Mouse (Mus musculus) midbrain, embryonic 10.5 days (tissue): Measurements from ENCODE around the gene Slc44a3. TPM values are rescaled to one million over a fixed set of nuclear protein-coding genes. Genes with fewer than 3 reads are reported as not detected.

Experiments
- DNase-seq: peaks from one replicate; pipeline ENCODE4 v3.0.0-alpha.2; 2017; ENCODE audit warnings: low spot score
- H3K27ac ChIP-seq: fragments of 300-500 bp; sonication (generic); replicated peaks from 2 replicates; pipeline ENCODE4 v1.5.1; 2016; ENCODE audit warnings: mild to moderate bottlenecking
- H3K27me3 ChIP-seq: fragments of 300-500 bp; sonication (generic); 2 replicates; pipeline ENCODE4 v1.6.1; 2016; ENCODE audit warnings: low read depth, mild to moderate bottlenecking; ENCODE audit not compliant: poor library complexity, severe bottlenecking
- H3K36me3 ChIP-seq: fragments of 300-500 bp; sonication (generic); 2 replicates; pipeline ENCODE4 v1.6.1; 2016; ENCODE audit warnings: mild to moderate bottlenecking, moderate library complexity
- H3K4me1 ChIP-seq: fragments of 300-500 bp; sonication (generic); 2 replicates; pipeline ENCODE4 v1.6.1; 2016
- H3K4me3 ChIP-seq: fragments of 300-500 bp; sonication (generic); 2 replicates; pipeline ENCODE4 v1.5.1; 2016; ENCODE audit warnings: mild to moderate bottlenecking, moderate library complexity
- H3K9me3 ChIP-seq: fragments of 300-500 bp; sonication (generic); replicated peaks from 2 replicates; pipeline ENCODE4 v1.6.1; 2016; ENCODE audit warnings: mild to moderate bottlenecking
- WGBS: fragments of 180-500 bp; shearing (Covaris S2); methylation state at CpG from one replicate; pipeline ENCODE4 v1.1.7; 2016; 5-methylcytosine and 5-hydroxymethylcytosine counted together
- polyA plus RNA-seq: library from polyadenylated mRNA; unstranded; fragments of >200 nt; fragmentation: Nextera tagmentation; extraction: Ambion mirVana; gene quantifications from 2 replicates; pipeline ENCODE4 v1.2.1, GENCODE M21; 2016

The Slc44a3 gene
- polyA plus RNA-seq, 1 experiment from 2014 or later, result 0.43 TPM

DNA sequence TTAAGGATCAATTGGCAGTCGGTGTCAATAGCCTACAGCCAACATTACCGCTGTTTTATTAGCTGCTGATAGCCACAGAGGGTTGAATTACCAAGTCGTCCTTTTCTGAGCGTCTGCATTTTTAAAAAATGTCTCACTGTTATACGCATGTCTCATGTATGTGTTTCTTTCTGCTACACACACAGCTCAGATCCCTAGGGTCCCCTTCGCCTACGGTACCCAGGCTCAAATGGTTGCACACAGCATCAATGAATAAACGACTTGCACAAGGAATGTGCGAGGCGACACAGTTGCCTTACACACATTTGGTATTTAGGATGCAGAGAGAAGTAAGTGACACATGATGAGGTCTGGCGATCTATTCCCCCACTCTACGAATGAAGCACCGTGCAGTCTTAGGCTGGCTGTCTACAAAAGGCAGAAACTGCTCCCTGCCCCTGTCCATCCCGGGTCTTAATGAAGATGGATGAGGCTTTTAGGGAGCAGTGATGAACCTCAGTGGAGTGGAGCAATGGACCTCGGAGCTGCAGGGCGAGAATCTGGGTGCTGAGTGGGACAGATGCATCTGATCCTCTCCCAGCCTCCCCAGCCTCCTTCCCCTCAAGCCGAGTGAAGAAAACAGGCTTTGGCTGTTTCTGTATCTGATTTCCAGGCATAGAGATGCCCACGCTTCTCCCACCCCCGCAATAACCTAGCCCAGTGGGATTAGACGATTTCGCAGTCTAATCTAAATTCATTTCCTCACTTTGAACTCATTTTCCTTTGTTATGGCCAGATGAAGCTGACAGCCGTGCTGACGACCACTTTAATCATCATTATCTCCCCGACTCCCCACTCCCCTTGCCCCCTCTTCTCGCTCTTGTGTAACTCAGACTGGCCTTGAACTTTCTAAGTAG is 48.7 kb downstream of the Slc44a3 start:
- Histone ChIP-seq H3K27ac (peak overlapping the region; percentile 39; the same call in 1 of the 2 replicates), H3K4me1 (peaks cover 54% of the 10 kb centered on the region)

DNA sequence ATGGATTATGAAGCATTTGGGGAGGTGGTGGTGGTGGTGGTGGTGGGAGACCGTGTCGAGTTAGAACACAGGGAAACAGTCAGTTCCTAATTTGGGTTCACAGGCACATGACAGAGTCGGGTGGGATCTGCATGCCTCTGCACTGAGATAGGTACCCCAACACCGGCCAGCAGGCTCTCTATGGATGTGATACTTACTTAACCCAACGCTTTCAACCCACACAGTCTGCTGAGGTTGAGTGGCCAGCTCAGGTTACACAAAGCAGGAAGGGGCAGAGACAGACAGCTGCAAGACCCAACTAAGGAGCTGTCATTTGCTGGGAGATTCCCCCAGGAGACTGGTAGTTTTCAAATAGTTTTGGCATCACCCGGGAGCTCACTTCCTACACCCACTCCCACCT is 50.6 kb downstream of the Slc44a3 start:
- H3K4me3 ChIP-seq, result no peak overlapping the region
- H3K9me3 ChIP-seq, result no peaks in the 10 kb centered on the region
- peaks cover 6% of the 10 kb centered on the region; the same call in 1 of the 2 replicates for H3K27me3 ChIP-seq
- 51% methylated on average over 6 of the region's 6 CpGs for WGBS
- H3K36me3 ChIP-seq, result no peaks in the 10 kb centered on the region
- peaks cover 54% of the 10 kb centered on the region for H3K4me1 ChIP-seq
- no peak for DNase-seq
- H3K27ac ChIP-seq, result peak overlapping the region; percentile 15; the same call in 1 of the 2 replicates

More for the DNA sequence above, 48.7 kb downstream of the Slc44a3 start:
- H3K27me3 ChIP-seq, result peaks cover 5% of the 10 kb centered on the region; the same call in 1 of the 2 replicates
- H3K9me3 ChIP-seq, result no peaks in the 10 kb centered on the region
- no peak overlapping the region for H3K4me3 ChIP-seq
- 75% methylated on average over 25 of the region's 25 CpGs for WGBS
- H3K36me3 ChIP-seq, result no peaks in the 10 kb centered on the region
- DNase-seq, result no peak

DNA sequence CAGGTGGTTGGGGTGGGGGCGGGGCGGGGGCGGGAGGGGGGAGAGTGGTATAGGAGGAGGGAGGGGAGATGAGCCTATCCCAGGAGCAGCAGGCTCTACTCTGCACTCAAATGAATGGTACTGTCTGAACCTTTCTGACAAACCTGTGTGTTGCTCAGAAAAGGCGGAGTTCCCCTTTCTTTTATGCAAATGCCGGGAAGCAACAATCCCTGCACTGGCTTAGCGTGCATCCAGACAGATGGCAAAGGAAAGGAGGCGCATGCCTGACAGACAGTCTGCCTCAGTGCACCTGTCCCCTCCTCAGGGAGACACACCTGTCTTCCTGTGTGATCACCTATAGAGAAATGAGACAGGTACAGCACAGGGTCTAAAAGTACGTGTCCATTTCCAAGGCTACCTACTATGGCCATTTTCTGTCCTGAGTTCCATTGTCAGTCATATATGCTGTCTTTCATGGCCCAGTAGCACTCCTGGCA is 51.2 kb downstream of the Slc44a3 start:
- no peak overlapping the region for H3K4me3 ChIP-seq
- H3K4me1 ChIP-seq, result peaks cover 54% of the 10 kb centered on the region
- no peaks in the 10 kb centered on the region for H3K9me3 ChIP-seq
- H3K27me3 ChIP-seq, result peaks cover 6% of the 10 kb centered on the region; the same call in 1 of the 2 replicates
- peak overlapping the region; percentile 15; the same call in 1 of the 2 replicates for H3K27ac ChIP-seq
- 66% methylated on average over 8 of the region's 8 CpGs for WGBS
- H3K36me3 ChIP-seq, result no peaks in the 10 kb centered on the region
- no peak for DNase-seq

DNA sequence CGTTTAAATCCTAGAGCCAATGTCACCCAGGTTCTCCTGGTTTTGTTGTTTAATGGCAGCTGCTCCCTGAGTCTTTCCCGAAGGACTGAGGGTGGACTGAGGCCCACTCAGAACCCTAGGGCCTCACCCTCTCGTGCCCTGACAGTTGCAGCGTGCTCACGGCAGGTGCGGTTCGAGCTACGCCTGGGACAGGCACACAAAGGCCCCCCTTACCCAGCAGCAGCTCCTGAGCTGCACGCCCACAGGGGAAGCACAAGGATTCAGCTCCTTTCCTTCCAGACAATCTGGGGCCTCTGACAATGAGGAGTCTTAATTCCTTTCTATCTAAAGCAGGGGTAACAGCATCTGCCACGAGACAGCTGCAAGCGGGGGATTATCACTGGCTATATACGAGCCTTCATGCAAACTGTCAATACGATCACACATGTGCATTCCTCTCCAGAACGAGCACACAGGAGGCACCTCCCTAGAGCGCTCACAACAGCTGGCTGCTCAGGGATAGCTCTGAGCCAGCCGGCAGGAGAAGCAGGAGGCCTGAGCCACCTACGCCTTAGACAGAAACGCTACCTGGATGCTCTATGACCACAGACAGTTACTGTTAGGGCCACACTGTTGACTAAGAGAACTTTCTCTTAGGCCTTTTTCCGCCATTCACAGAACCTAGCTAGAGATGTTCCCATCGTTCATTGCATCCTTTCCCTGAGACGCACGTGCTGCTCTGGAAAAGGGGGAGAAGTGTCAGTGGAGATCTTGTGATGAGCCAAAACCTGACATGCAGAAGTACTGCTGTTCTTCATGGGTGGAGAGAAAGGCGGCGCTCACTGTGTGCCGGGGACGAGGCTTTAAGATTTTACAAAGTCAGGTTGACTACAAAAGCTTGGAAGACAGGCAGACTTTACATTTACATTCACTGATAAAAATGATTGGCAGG is 51.9 kb downstream of the Slc44a3 start:
- H3K36me3 ChIP-seq, result no peaks in the 10 kb centered on the region
- WGBS, result 40% methylated on average over 26 of the region's 26 CpGs
- H3K27me3 ChIP-seq, result peaks cover 6% of the 10 kb centered on the region; the same call in 1 of the 2 replicates
- no peak overlapping the region for H3K4me3 ChIP-seq
- peak overlapping the region; percentile 71 for H3K27ac ChIP-seq
- peaks cover 54% of the 10 kb centered on the region for H3K4me1 ChIP-seq
- peak; percentile 47 for DNase-seq
- no peaks in the 10 kb centered on the region for H3K9me3 ChIP-seq

DNA sequence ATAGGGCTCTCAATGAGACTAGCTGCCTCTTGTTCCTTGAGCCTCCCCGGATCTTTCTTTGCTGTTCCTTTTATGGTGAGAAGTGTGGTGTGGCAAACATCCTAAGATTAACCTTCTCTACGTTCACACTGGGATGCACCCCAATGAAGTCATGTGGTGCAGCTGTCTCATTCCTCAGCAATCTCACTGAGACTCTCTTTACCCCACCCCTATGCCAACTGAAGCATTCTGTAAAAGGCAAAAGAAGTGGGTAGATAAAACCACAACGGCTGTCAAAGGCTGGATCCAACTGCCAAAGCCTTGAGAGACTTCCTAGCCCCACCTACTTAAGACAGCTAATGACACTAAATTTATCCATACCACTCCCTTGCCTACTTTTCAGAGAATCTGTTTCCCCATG is 57.5 kb downstream of the Slc44a3 start:
- no peak overlapping the region for H3K27ac ChIP-seq
- peaks cover 6% of the 10 kb centered on the region; the same call in 1 of the 2 replicates for H3K27me3 ChIP-seq
- H3K4me3 ChIP-seq, result no peak overlapping the region
- H3K36me3 ChIP-seq, result no peaks in the 10 kb centered on the region
- no peak for DNase-seq
- peaks cover 27% of the 10 kb centered on the region for H3K4me1 ChIP-seq
- 67% methylated on average over 3 of the region's 3 CpGs for WGBS
- H3K9me3 ChIP-seq, result no peaks in the 10 kb centered on the region

DNA sequence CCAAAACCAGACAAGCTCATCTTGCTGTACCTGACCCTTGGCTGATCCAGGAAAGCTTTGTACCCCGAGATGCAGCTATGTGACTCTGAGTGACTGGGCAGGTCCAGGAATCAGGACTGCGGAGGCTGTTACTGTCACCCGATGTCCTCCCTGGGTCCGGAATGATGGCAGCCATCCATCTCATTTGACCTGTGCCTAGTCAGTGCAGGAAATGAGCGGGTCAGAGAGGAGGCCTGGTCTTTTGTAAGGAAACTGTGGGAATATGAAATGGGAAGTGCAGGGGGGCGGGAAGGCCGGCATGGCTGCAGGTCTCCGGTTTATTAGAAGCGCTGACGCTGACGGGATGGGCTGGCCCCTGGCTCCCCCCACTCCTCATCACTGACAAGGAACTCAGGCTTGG is 60.5 kb downstream of the Slc44a3 start:
- Histone ChIP-seq H3K27ac (0 out of 2 replicates have a peak overlapping the region, but pooled peaks have one; percentile 9), H3K36me3 (no peaks in the 10 kb centered on the region), H3K4me1 (peaks cover 45% of the 10 kb centered on the region), H3K27me3 (no peaks in the 10 kb centered on the region), H3K9me3 (no peaks in the 10 kb centered on the region), H3K4me3 (no peak overlapping the region)
- WGBS, result 84% methylated on average over 11 of the region's 11 CpGs
- no peak for DNase-seq

DNA sequence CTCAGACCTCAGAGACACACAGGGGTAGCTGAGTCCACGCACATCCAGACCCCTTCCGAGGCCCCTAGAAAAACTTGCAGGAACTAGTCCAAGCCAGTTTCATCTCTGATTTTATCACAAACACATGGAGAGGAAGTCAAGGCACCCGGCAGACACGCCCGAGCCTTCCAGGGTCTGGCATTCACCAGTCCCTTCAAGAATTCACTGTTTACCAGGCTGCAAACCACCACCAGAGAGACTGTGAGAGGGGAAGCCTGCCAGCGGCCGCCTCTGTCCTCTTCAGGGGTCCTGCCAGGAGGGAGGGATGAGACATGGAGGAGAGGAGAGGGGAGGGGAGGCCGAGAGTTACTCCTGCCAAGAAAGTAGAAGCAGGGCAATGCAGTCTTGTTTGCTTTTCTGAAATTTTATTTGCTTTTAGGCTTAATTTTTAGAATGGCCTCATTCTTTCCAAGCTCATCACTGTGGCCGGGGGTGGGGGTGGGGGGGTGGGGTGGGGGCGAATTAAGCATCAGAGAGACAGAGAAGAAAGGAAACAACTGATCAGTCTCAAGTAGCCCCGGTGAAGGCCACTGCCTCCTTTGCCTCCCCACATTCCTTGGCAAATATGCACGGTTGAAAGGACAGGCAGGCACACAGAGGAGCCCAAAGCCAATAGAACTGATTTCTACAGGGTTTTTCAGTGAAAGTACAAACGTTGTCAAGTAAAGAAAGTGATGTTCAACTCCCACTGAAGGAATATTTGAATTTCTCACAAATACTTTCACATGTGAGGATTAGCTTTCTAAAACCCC is 62.8 kb downstream of the Slc44a3 start:
- Histone ChIP-seq H3K27me3 (no peaks in the 10 kb centered on the region), H3K36me3 (no peaks in the 10 kb centered on the region), H3K4me3 (peak overlapping the region; percentile 34), H3K4me1 (peaks cover 61% of the 10 kb centered on the region), H3K9me3 (no peaks in the 10 kb centered on the region), H3K27ac (peak overlapping the region; percentile 88)
- 7% methylated on average over 13 of the region's 13 CpGs for WGBS
- DNase-seq, result peak; percentile 74

DNA sequence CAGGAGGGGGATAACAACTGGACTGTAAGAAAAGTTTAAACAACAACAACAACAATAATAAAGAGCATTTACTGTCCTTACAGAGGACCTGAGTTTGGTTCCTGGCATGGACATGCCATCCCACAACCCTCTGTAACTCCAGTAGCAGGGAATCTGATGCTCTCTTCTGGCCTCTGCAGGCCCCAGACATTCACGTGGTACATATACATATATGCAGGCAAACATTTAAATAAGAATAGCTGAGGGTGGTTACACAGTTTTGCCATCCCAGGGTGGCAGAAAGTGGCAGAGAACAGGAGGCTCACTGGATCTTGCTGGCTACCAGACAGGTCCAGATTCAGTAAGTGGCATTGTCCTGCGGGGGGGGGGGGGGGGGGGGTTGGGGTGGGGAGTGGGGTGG is 64.1 kb downstream of the Slc44a3 start:
- H3K9me3 ChIP-seq, result no peaks in the 10 kb centered on the region
- H3K27me3 ChIP-seq, result no peaks in the 10 kb centered on the region
- no peak overlapping the region for H3K4me3 ChIP-seq
- no peaks in the 10 kb centered on the region for H3K36me3 ChIP-seq
- H3K27ac ChIP-seq, result peak overlapping the region; percentile 88
- H3K4me1 ChIP-seq, result peaks cover 67% of the 10 kb centered on the region
- DNase-seq, result no peak
- 14% methylated on average over 1 of the region's 2 CpGs for WGBS

DNA sequence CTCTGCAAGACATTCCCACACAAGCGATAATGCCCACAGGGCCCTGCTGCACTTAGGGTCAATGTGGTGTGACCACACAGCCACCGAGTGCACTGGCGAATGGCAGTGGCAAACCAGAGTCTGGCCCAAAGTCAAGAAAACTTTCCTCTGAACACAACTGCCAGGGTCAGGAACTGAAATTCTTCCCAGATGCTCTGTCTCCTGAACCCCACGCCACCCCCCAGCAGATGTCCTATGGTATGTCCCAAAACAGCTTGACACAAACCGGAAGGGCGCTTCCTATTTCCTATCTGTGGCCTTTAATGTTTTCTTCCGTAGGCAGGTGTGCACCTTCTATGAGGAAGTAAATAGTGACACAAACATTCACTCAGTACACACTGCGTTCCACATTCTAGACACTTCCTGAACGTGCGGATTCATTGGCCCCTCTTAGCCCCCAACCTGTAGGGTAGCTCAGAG is 65.1 kb downstream of the Slc44a3 start:
- Histone ChIP-seq H3K36me3 (no peaks in the 10 kb centered on the region), H3K4me1 (peaks cover 67% of the 10 kb centered on the region), H3K27me3 (no peaks in the 10 kb centered on the region), H3K9me3 (no peaks in the 10 kb centered on the region), H3K27ac (peak overlapping the region; percentile 33; the same call in 1 of the 2 replicates), H3K4me3 (no peak overlapping the region)
- no peak for DNase-seq
- 80% methylated on average over 10 of the region's 10 CpGs for WGBS

DNA sequence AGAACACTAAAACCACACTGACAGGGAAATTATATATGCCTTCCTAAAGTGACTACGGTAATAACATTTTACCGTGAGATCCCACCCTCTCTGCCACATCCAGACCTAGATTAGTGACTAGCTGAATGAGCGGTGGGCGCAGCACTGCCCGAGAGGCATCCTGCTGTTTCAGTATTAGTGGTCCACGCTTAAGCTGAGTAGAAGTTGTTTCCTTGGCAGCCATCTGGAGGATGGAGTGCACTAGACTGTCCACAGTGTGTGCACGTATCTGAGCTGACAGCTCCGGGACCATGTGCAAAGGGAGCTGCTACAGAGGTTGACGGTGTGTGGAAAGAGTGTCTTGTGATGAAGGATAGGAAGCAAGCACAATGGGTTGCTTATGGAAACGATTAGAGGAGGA is 66.4 kb downstream of the Slc44a3 start:
- no peak for DNase-seq
- WGBS, result 76% methylated on average over 10 of the region's 10 CpGs
- peak overlapping the region; percentile 23; the same call in 1 of the 2 replicates for H3K27ac ChIP-seq
- H3K36me3 ChIP-seq, result peaks cover 11% of the 10 kb centered on the region
- no peaks in the 10 kb centered on the region for H3K9me3 ChIP-seq
- no peaks in the 10 kb centered on the region for H3K27me3 ChIP-seq
- H3K4me1 ChIP-seq, result peaks cover 62% of the 10 kb centered on the region
- H3K4me3 ChIP-seq, result no peak overlapping the region

DNA sequence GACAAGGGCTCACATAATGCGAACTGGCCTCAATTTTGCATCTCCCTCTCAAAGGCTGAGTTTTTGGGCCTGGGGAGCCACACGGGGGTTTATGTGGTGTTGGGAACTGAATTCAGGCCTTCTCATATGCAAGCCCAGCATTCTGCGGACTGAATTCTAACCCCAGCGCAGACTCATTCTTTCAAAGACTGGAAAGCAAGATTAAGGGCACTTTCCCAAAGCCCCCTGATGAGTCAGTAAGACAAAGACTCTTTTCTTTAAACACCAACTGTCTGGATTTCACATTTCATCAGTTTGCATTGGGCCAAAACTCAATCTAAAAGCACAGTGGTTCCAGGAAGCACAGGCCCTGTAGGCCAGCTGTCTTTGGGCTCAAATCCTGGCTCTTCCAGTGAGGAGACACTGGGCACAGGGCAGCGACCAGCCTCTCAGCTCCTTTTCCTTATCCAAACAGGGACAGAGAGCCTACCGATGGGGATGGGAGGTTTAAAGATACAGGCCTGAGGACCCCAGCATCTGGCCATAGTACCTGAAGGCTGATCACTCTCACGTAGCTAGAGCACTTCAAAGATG is 67.4 kb downstream of the Slc44a3 start:
- no peaks in the 10 kb centered on the region for H3K9me3 ChIP-seq
- no peaks in the 10 kb centered on the region for H3K27me3 ChIP-seq
- H3K4me3 ChIP-seq, result no peak overlapping the region
- DNase-seq, result no peak
- H3K27ac ChIP-seq, result peak overlapping the region; percentile 60
- peaks cover 52% of the 10 kb centered on the region for H3K4me1 ChIP-seq
- H3K36me3 ChIP-seq, result peaks cover 21% of the 10 kb centered on the region
- WGBS, result 35% methylated on average over 7 of the region's 7 CpGs
